Mouse (Mus musculus) bone marrow, adult 2 months (tissue): ENCODE results near the gene Phtf2.
A peak's percentile ranks its signal among the peaks of the same experiment; 100 is the strongest.

ENCODE experiments used
- CTCF ChIP-seq: fragments of 200-500 bp; IDR thresholded peaks from 2 replicates; pipeline ENCODE4 v1.5.1; 2011; ENCODE audit warnings: low read length, control low read depth; ENCODE audit not compliant: control insufficient read depth, insufficient read depth
- POLR2A ChIP-seq: fragments of 200-500 bp; IDR thresholded peaks from 2 replicates; pipeline ENCODE4 v1.6.1; 2011; ENCODE audit warnings: low read depth, mild to moderate bottlenecking, control low read depth, low read length, borderline replicate concordance; ENCODE audit not compliant: control insufficient read depth

- TF ChIP-seq POLR2A (peak; percentile 94; the same call in 1 of the 2 replicates), CTCF (no peak)
These were observed at the start of gene Phtf2, which contains the start of gene Tmem60 for GRCm38 (mm10) chr5:20881915-20882800.
